Mouse (Mus musculus) urinary bladder, postnatal 10 days (tissue): ENCODE measurements around the gene Larp4b.

Experiments
- DNase-seq: peaks from one replicate; pipeline ENCODE4 v3.0.0; 2022; ENCODE audit warnings: low spot score

The Larp4b gene

DNA sequence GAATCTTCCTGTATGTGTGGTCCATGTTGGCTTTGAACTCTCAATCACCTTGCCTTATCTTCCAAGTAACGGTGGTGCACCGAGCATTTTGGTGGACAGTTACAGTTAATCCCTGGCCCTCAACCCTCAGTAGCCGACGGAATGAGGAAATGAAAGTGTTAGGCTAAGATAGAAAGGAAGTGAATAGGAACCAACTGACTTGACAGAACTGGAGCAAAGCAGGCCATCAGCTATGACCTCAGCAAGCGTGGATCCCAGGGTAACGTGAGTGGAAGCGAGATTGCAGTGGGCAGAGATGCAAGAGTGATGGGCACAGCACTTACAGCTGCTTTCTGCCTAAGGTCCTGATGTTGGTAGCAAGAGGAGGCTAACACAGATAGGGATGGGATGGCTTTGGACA lies 31.5 kb downstream of the Larp4b start:
- DNase-seq, result no peak

- DNase-seq, result no peak
Observed at GRCm38 (mm10) chr13:9127715-9128114, 34.0 kb downstream of the Larp4b start.

GRCm38 (mm10) chr13:9128707-9129314 lies 35.1 kb downstream of the Larp4b start:
- no peak for DNase-seq

DNA sequence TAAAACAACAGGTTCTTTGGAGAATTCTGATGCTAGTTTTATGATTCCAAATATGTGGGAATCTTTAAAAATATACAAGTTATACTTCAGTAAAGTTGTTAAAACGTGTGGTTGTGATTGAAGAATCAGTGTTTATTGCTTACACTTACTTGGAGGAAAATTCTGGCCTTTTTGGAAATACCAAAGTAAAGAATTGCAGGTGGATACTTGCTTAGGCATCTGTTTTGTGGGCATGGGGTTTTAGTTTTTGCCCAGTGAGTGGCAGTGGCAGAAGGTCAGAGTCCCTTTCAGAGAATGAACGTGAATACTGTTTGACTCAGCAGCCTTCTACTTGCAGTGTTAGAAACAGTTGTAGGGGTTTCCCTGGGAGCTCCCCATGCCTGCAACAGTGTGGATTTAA lies 40.7 kb downstream of the Larp4b start:
- DNase-seq, result no peak

DNA sequence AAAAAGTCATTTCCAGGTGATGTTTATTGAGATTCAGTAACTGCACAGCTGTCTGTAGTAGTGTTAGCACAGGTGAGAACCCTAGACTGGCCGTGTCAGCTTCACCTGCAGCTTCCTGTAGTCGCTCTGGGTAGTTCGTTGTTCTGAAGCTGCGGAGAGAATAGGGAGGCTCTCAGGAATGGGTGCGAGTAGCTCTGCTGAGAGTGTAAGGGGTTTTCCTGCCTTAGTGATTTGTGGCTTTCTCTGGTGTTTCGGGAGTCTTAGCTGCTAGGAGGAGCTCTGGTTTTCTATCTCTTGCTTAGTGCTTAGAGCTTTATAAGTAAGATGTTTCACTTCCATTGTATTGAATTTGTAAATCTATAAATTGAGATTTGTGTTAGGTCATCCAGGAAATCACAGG lies 42.4 kb downstream of the Larp4b start:
- no peak for DNase-seq

DNA sequence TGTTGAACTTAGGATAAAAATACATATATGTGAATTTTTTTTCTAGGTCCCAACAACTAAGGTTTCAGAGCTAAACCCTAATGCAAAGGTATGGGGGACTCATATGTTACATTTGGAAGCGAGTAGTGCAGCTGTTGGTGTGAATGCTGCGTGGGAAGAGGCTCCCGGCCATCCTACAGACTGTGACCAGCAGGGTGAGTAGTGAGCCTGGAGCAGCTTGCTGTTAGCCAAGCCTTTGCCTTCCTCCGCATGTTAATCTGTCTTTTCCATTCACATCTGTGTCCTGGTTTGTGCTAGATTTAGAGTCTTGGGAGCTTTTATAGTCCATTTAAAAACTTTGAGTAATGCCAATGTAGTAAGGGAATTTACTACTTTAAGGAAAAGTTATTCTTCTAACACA lies 43.1 kb downstream of the Larp4b start:
- DNase-seq, result no peak

- DNase-seq, result no peak
Observed at GRCm38 (mm10) chr13:9139466-9139991, 45.8 kb downstream of the Larp4b start.

DNA sequence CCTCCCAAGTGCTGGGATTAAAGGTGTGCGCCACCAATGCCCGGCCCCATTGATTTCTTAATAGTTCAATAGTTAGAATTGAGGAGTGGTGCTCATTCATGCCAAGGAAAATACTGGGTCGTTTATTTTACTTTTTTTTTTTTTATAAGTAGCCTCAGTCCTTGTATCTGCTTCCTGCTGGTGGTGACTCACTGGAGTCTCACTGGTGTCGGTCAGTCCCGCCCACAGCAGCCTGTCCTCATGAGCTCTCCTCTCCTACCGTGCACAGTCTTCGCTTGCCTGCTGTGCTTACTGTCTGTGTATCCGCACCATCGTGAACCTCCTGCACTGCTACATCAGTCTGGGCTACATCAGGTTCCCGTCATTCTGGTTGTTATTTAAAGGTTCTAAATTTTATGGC lies 46.5 kb downstream of the Larp4b start:
- no peak for DNase-seq

DNA sequence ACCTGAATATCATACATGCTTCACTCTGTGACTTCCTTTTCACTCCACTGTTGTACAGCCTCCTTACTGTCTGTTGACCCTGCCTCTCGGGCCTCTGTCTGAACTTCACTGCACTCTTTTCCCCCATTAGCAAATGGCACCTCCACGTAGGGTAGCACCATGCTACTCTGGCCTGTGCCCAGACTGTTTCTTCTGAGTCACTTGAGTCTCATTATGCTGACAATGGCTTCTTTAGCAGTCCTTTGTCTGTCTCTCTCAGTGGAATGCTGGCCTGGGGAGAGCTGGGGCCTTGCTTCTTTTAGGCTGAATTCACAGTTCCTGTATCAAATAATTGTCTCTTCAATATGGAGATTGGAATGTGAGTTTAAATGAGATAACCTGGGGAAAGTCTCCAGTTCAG lies 48.7 kb downstream of the Larp4b start:
- no peak for DNase-seq

GRCm38 (mm10) chr13:9148830-9149229 lies 55.1 kb downstream of the Larp4b start:
- no peak for DNase-seq

DNA sequence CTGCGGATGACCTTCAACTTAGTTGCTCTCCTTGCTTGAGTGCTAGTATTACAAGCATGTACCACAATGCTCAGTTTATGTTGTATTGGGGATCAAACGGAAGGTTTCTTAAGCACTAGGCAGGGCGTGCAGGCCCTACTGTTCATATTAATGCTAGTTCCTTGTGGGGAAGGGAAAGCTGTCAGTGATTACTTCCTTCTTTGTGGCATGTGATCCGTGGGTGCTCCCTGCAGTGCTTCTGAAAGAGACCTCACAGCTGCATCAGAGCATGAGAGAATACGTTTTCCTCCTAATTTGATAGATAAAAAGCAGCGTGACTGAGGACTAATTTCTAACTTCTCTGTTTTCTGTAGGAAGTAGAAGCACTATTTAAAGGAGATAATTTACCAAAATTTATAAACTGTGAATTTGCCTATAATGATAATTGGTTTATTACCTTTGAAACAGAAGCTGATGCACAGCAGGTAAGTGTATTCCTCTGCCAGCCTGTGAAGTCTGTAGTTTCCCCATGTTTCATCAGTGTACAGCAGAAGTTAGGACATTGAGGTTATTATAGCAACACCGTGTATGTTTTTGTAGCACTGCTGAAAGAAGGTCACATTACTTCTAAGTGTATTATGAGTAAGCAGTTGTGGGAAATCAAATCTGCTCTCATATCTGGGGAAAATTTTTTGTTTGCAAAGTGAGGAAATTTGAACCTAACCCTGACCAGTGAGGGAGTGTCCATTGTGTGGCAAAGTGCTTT lies 56.0 kb downstream of the Larp4b start:
- DNase-seq, result no peak

GRCm38 (mm10) chr13:9151100-9151499 lies 57.4 kb downstream of the Larp4b start:
- no peak for DNase-seq

GRCm38 (mm10) chr13:9151619-9152018 lies 57.9 kb downstream of the Larp4b start:
- no peak for DNase-seq

- no peak for DNase-seq
Observed at GRCm38 (mm10) chr13:9152267-9152666, 58.6 kb downstream of the Larp4b start.

GRCm38 (mm10) chr13:9153803-9154202 lies 60.1 kb downstream of the Larp4b start:
- DNase-seq, result no peak

GRCm38 (mm10) chr13:9159282-9159681 lies 65.6 kb downstream of the Larp4b start:
- DNase-seq, result no peak

DNA sequence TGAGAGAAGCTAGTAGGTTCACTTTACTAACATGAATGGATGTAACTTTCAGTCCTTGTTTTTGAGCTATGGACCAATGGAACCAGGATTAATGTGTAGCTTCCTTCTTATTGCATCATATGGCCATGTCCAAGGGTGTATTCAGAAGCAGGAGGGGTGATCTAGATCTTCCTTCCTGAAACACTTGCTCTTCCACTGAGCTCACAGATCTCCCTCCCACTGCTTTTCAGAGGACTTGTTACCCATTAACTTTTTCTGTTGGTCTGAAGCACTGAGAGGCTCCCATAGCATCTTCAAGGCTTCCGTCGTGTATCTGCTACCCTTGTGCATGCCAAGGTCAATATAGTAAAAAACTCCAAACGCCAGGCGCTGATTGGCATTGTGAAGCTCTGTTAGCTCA lies 69.2 kb downstream of the Larp4b start:
- no peak for DNase-seq

DNA sequence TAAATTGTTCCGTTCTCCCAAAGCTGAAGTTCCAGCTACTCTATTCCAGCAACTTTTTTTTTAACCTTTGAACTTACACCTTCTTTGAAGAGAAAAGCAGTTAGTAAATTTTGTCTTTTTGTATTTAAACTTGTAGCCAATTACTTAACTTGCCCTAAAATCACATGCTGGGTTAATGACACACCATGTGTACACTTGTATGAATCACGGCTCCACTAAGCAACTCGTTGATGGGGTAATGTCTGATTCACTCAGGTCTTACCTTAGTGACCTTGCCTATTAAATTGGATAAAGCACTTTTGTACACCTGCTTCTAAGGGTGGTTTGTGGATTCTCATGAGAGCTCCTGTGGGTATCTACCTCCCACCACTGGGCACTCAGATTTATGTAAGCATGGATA lies 74.2 kb downstream of the Larp4b start:
- DNase-seq, result no peak

DNA sequence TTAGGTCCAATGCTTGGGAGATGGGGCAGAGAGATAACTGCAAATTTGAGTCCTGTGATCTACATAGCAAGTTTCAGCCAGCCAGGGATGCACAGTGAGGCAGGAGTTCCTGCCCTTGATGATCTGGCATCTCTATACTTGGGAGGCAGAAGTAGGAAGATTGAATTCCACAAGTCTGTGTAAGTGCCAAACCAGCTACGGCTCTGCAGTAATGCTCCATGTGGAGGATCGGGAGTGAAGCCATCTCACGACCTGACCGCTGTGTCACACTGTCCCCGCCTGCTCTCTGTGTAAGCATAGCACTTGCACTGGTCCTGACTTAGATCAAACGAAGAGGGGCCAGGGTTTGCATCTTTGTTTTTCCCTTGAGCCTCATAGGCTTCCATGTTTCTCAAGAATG lies 75.9 kb downstream of the Larp4b start:
- DNase-seq, result no peak

DNA sequence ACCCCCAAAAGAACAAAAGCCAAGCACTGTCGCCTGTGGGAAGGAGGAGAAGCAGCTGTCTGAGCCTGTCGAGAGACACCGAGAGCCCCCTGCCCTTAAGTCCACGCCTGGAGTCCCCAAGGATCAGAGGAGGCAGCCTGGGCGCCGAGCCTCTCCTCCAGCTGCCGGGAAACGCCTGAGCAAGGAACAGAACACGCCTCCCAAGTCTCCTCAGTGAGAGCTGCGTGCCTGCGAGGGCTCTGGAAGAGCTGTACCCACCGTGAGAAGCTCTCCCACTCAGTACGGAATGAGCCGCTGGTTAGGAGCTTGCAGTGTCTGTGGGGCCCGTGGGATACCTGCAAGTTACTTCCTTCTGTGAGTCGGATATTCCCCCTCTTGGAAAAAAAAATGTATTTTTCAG lies 77.0 kb downstream of the Larp4b start:
- no peak for DNase-seq

- DNase-seq, result no peak
Observed at GRCm38 (mm10) chr13:9173414-9173813, 79.7 kb downstream of the Larp4b start.

GRCm38 (mm10) chr13:9175171-9175570 lies 81.5 kb downstream of the Larp4b start:
- DNase-seq, result no peak

DNA sequence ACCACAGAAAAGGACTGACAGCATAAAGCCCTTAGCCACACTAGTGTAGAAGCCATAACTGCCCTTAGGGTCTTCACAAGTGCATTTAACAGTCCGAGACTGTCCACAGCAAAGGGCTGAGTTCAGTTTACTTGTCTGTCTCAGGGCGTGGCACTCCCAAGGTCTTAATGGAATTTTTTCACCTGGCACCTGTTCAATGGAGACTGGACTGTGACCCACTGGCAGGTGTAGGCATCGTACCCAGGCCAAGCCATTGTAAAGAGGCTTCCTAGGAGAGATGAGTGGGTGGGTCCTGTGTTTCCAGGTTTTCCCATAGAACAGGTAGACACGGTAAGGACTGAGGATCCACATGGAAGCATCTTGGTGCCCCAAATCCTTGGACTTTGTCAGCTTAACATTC lies 84.6 kb downstream of the Larp4b start:
- no peak for DNase-seq

DNA sequence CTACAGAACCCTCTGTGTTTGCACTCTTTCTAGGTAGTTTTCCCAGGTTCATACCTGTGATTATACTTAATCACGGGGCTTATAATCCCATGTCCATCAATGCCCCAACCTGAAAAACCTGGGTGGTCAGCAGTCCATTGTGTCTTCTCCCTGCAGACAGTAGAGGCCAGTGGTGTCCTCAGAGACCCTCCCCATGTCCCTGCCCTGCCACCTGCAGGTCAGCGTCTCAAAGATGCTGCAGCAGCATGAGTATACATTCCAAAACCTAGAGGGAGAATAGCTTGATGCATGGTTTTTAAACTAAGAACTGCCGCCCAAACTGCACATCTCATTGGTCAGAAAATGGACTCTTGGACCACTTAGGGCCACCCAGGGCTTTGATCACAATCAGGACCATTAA lies 85.0 kb downstream of the Larp4b start:
- no peak for DNase-seq
